Mouse (Mus musculus): ENCODE data around the gene Dmrtc2. TPM values are rescaled to one million over a fixed set of nuclear protein-coding genes. Genes with fewer than 3 reads are reported as not detected.
"Not testable (repeated sequence)": the region's sequence is repeated elsewhere in the genome, so short reads cannot be mapped to it uniquely, and the experiment has no call there.

Dmrtc2 gene
- not detected in 2 replicates for polyA plus RNA-seq (2015; fragmentation: Nextera tagmentation; extraction: Ambion mirVana)

DNA sequence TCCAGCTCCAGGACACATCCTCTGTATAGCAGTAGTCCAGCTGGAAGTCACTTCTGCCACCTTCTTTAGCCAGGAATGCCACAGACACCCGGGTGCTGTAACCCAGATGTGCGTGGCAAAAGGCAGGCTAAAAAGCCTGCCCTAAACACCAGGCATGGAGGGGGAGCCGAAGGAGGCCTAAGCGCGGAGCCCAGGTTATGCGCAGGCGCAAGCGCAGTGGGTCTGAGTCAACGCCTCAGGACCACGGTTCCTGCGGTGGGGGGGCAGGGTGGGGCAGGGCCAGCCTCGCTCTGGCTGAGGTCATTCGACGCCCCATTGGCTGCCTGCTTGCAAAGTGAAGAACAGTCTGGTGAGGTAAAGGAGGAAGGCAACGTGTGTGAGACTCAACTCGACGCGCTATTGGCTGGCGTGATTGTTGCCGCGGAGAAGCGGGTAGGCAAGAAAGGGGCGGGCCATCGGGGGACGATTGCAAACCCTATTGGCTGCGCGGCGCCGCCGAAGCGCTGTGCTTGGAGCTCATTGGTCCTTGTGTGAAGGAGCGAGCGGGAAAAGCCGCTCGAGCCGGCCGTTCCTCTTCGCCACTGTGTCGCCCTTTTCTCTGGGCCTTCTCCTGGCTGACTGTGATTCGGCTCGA, at the start of gene Dmrtc2, which contains the start of gene Lypd4:
Gene Dmrtc2 (plus strand): TSS at position 526 of the 634 bp plus-strand sequence.
Gene Lypd4 (minus strand): TSS at position 410 of the 634 bp plus-strand sequence.
- no peak for ATAC-seq (ENCODE audit: borderline replicate concordance, extremely low read depth, low FRiP score, low TSS enrichment)
- no peak within 1 kb of the TSS for H3K4me3 ChIP-seq
- 49% methylated on average over 41 of the region's 41 CpGs for WGBS
- no peak within 1 kb of the TSS for H3K4me2 ChIP-seq
- no peak within 1 kb of the TSS for H3K27ac ChIP-seq
- no peak within 1 kb of the TSS for H3K9ac ChIP-seq
- H3K9me3 ChIP-seq: no peaks in the 10 kb centered on the region; the same call in 1 of the 2 replicates
- peaks cover 11% of the 10 kb centered on the region; the same call in 1 of the 2 replicates for H3K27me3 ChIP-seq
- H3K36me3 ChIP-seq: no peaks in the 10 kb centered on the region
- H3K4me1 ChIP-seq: no peaks in the 10 kb centered on the region

DNA sequence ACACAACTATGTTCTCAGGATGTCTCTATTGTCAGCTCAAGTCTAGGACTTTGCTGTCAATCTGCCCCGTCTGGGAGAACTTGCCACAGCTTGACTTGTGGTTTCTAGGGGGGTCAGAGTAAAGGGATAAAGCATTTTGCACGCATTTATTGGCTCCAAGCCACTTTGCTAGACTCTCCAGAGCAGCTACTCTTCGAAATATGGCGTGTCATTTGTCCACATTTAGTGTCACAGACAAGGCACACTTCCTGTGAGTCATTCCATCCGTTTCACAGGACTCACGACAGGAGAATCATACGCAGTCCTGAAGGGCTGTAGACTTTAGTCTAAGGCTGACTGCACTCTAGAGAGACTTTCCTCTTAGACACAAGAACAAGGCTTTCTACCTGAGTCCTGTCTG, 45.4 kb upstream of the Dmrtc2 start:
- Histone ChIP-seq H3K4me2 (no peak overlapping the region), H3K9me3 (no peaks in the 10 kb centered on the region)
- WGBS: 51% methylated on average over 7 of the region's 7 CpGs

DNA sequence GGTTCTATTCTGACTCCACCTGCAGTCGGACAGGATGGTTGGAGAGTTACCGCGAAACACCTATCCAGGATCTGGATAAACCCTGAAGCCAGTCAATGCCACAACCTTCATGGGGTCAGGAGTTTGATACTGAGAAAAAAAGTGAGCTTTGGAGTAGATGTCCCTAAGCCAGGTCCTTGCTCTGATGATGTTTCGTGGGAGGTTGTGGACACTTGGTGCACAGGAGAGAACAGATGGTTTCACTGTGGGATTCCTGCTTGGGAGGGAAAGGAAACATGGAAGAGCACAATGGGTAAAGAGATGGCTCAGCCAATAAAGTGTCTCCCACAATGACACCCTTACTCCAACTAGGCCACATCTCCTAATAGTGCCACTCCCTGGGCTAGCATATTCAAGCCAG, 42.7 kb upstream of the Dmrtc2 start:
- no peak overlapping the region for H3K4me3 ChIP-seq
- H3K27ac ChIP-seq: no peak overlapping the region
- no peaks in the 10 kb centered on the region for H3K4me1 ChIP-seq
- ATAC-seq (ENCODE audit: borderline replicate concordance, extremely low read depth, low FRiP score, low TSS enrichment): no peak
- no peaks in the 10 kb centered on the region for H3K36me3 ChIP-seq
- H3K9me3 ChIP-seq: no peaks in the 10 kb centered on the region
- no peak overlapping the region for H3K9ac ChIP-seq
- no peak overlapping the region for H3K4me2 ChIP-seq
- WGBS: 80% methylated on average over 4 of the region's 4 CpGs
- H3K27me3 ChIP-seq: no peaks in the 10 kb centered on the region

More for the DNA sequence above, 45.4 kb upstream of the Dmrtc2 start:
- Histone ChIP-seq H3K27ac (no peak overlapping the region), H3K4me1 (no peaks in the 10 kb centered on the region), H3K36me3 (no peaks in the 10 kb centered on the region), H3K9ac (no peak overlapping the region), H3K4me3 (no peak overlapping the region), H3K27me3 (no peaks in the 10 kb centered on the region)
- ATAC-seq (ENCODE audit: borderline replicate concordance, extremely low read depth, low FRiP score, low TSS enrichment): no peak

DNA sequence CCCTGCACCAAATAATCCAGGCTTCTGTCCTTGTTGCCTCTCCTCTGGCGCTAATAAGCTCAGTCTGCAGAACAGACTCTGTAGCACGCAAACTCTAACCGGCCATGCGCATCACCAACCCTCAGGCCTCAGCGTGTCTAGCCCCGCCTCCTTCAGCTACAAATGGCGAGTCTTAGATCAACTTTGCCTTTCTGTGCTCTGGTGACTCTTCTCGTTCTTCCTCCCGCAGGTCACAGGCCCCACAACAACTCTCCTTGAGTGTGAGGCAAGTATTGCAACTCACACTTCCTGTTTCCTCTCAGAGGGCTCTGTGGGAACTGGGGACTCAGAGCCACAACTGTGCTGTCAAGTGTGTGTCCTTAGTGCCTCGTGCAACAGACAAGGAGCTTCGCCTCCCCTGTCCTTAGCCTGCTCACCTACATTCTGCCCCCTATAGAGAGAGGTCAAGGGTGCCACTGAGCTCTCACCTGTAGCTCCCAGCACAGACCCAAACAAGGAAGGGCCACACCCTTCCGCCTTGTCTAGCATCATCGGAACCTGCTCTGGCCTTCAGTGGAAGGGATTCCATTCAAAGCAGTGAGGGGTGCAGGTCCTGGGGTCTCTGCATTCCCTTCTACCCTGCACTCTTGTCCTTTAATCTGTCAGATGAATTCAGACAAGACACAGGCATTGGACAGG, 31.0 kb upstream of the Dmrtc2 start:
- ATAC-seq (ENCODE audit: borderline replicate concordance, extremely low read depth, low FRiP score, low TSS enrichment); H3K4me3 ChIP-seq; H3K9me3 ChIP-seq; H3K9ac ChIP-seq; H3K4me1 ChIP-seq; H3K4me2 ChIP-seq; H3K27me3 ChIP-seq; H3K27ac ChIP-seq; H3K36me3 ChIP-seq: not testable (repeated sequence)
- WGBS: 49% methylated on average over 13 of the region's 13 CpGs

DNA sequence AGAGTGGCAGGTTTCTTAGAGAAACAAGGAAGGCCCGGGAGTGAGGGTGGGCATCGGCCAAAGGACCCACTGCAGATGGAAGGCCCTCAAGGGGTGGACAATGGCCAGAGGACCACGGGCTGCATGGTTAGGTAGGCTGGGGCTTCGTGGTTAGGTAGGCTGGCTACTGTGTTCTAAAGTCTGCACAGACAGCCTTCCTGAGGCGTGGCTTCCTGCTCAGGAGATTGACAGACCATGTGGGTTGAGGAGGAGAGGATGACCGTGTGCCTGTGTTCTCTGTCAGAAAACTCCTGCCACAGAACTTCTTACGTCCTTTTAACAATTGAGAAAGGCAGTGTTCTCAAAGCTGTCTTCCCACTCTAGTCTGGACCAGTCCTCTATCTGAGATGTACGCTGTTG, 30.4 kb upstream of the Dmrtc2 start:
- Histone ChIP-seq H3K4me3 (no peak overlapping the region), H3K4me2 (no peak overlapping the region), H3K36me3 (no peaks in the 10 kb centered on the region), H3K27me3 (no peaks in the 10 kb centered on the region), H3K4me1 (no peaks in the 10 kb centered on the region), H3K9me3 (no peaks in the 10 kb centered on the region), H3K27ac (no peak overlapping the region), H3K9ac (no peak overlapping the region)
- no peak for ATAC-seq (ENCODE audit: borderline replicate concordance, extremely low read depth, low FRiP score, low TSS enrichment)
- 74% methylated on average over 8 of the region's 8 CpGs for WGBS

DNA sequence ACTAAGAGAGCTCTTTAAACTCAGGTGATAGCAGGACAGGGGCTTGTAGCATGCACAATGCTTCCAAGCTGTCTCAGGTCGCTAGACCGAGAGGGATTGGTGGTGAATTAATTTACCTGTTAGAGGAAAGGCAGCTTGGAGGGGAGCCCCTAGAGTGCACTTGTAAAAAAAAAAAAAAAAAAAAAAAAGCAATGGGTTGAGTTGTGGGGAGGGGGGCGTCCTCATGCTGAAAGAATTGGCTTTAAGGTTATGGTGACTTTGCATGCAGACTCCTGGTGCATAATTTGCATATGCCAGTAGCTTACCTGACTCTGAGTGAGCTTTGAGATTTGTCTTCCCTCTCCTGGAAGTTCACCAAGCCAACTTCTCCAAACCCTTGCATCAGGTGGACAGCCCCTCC, 29.5 kb upstream of the Dmrtc2 start:
- H3K36me3 ChIP-seq: no peaks in the 10 kb centered on the region
- H3K4me3 ChIP-seq: no peak overlapping the region
- no peaks in the 10 kb centered on the region for H3K4me1 ChIP-seq
- no peak overlapping the region for H3K27ac ChIP-seq
- 57% methylated on average over 3 of the region's 3 CpGs for WGBS
- ATAC-seq (ENCODE audit: borderline replicate concordance, extremely low read depth, low FRiP score, low TSS enrichment): no peak
- no peaks in the 10 kb centered on the region for H3K9me3 ChIP-seq
- no peak overlapping the region for H3K4me2 ChIP-seq
- no peak overlapping the region for H3K9ac ChIP-seq
- no peaks in the 10 kb centered on the region for H3K27me3 ChIP-seq

DNA sequence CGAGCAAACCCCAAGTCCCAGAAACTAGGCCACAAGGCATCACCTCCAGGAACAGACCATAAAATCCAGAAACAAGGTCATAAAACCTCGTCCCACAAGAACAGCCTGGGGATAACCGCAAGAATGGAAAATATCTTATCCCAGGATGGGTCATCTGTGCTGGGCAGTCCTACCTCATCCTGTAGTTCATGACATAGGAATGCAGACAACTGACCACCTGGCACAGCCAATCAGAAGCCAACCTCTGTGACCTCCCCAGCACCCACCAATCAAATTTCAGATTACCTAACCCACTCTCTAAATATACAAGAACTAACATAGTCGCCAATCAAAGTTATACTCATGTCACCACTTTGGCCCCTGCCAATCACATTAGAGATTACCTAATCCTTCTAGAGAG, 28.8 kb upstream of the Dmrtc2 start:
- Histone ChIP-seq H3K4me2 (no peak overlapping the region), H3K27me3 (no peaks in the 10 kb centered on the region), H3K9me3 (no peaks in the 10 kb centered on the region), H3K36me3 (no peaks in the 10 kb centered on the region), H3K4me1 (no peaks in the 10 kb centered on the region), H3K27ac (no peak overlapping the region), H3K4me3 (no peak overlapping the region), H3K9ac (no peak overlapping the region)
- ATAC-seq (ENCODE audit: borderline replicate concordance, extremely low read depth, low FRiP score, low TSS enrichment): no peak
- WGBS: 70% methylated on average over 4 of the region's 4 CpGs

DNA sequence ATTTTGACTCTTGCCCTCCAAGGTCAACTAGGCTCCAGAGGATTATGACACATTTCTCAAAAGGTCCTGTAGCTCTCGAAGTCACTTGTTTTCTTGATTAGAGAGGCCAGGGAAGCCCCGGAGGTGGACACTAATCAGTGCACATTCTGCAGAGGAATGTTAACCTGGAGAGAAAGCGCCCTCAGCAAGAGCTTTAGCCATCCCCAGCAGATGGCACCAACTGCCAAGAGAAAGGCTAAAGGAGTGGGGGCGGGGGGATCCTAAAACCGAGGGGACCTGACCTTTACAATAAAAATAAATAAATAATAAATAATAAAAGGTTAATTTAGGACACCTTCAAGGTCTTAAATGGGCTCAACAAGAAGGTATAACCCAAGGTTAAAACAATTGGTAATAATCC, 25.7 kb upstream of the Dmrtc2 start:
- WGBS: 30% methylated on average over 5 of the region's 5 CpGs
- Histone ChIP-seq H3K4me1 (no peaks in the 10 kb centered on the region), H3K36me3 (no peaks in the 10 kb centered on the region), H3K27ac (no peak overlapping the region), H3K9me3 (no peaks in the 10 kb centered on the region), H3K4me3 (no peak overlapping the region), H3K27me3 (no peaks in the 10 kb centered on the region), H3K4me2 (no peak overlapping the region), H3K9ac (no peak overlapping the region)
- no peak for ATAC-seq (ENCODE audit: borderline replicate concordance, extremely low read depth, low FRiP score, low TSS enrichment)

DNA sequence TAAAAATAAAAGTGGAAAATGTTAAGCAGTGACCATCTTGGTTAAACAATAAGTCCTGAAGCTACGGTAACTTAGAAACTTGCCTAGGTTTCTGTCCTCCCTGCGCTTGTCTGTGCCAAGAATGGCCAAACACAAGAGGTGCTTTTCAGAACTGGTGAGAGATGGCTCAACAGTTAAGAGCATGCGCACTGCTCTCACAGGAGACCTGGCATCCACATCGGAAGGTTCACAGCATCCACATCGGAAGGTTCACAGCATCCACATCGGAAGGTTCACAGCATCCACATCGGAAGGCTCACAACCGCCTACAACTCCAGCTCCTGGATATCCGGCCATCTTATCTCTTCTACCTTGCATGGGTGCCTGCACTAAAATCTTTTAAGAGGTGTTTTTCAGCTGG, 24.7 kb upstream of the Dmrtc2 start:
- no peak for ATAC-seq (ENCODE audit: borderline replicate concordance, extremely low read depth, low FRiP score, low TSS enrichment)
- no peaks in the 10 kb centered on the region for H3K4me1 ChIP-seq
- H3K4me3 ChIP-seq: no peak overlapping the region
- no peaks in the 10 kb centered on the region for H3K36me3 ChIP-seq
- no peaks in the 10 kb centered on the region for H3K27me3 ChIP-seq
- no peak overlapping the region for H3K9ac ChIP-seq
- WGBS: 83% methylated on average over 9 of the region's 9 CpGs
- no peak overlapping the region for H3K27ac ChIP-seq
- no peaks in the 10 kb centered on the region for H3K9me3 ChIP-seq
- no peak overlapping the region for H3K4me2 ChIP-seq

DNA sequence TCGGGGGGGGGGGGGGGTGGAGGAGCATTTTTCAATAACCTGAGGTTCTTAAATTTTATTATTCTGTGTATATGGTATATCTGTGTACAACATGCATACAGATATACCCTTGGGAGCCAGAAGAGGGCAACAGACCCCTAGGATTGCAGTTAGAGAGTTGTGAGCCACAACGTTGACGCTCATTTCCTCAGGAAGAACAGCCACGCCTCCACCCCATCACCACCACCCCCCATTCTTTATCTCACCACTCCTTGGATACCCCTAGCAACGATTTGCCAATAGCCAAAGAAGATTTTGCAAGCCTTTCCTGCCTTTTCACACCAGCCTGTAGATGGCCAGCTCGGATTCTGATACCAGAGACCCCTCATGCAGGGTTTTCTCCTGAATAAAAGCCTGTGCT, 24.1 kb upstream of the Dmrtc2 start:
- no peaks in the 10 kb centered on the region for H3K9me3 ChIP-seq
- 7% methylated on average over 6 of the region's 6 CpGs for WGBS
- H3K4me2 ChIP-seq: no peak overlapping the region
- ATAC-seq (ENCODE audit: borderline replicate concordance, extremely low read depth, low FRiP score, low TSS enrichment): no peak
- H3K4me1 ChIP-seq: no peaks in the 10 kb centered on the region
- no peak overlapping the region for H3K4me3 ChIP-seq
- H3K36me3 ChIP-seq: no peaks in the 10 kb centered on the region
- H3K9ac ChIP-seq: no peak overlapping the region
- H3K27ac ChIP-seq: no peak overlapping the region
- no peaks in the 10 kb centered on the region for H3K27me3 ChIP-seq

DNA sequence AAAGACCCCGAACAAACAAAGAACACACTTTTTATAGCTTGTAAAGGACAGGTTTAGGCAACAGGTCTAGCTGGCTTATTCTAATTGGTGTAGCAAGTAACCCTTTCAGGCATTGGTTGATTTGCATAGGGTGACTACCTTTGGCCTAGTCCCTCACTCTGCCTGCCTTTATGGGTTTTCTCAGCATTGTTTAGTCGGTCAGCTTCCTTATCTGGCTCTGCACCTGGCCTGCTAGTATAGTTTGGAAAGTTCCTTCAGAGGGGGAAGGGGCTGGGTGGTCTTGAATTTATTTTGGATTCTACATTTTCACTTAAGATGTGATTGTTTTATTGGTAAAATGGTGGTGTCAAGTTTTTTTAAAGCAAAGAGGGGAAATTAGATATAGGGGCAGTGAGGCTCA, 23.3 kb upstream of the Dmrtc2 start:
- not testable (repeated sequence) for H3K9ac ChIP-seq; H3K4me3 ChIP-seq; H3K4me1 ChIP-seq; ATAC-seq (ENCODE audit: borderline replicate concordance, extremely low read depth, low FRiP score, low TSS enrichment); H3K27me3 ChIP-seq; H3K27ac ChIP-seq; H3K36me3 ChIP-seq; H3K4me2 ChIP-seq; H3K9me3 ChIP-seq
- WGBS: 30% methylated on average over 2 of the region's 2 CpGs

DNA sequence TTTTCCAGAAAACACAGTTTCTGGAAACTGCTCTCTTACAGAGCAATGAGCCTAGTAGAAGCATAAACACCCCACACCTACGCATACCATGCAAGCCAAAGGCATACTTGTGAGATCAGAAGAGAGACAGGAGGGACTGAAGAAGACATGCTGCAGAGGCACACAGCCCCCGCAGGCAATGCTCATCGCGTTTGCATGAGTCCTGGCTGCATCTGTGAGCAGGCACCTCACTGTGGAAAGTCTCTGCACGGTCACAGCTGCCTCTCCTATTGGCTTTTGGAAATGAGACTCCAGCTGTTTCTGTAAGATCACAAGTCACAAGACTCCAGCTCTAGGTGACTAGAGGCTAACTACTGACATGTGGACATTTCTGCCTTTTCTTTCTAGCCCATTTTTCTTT, 19.7 kb upstream of the Dmrtc2 start:
- ATAC-seq (ENCODE audit: borderline replicate concordance, extremely low read depth, low FRiP score, low TSS enrichment): no peak
- Histone ChIP-seq H3K27ac (no peak overlapping the region), H3K4me3 (no peak overlapping the region), H3K4me2 (no peak overlapping the region), H3K4me1 (no peaks in the 10 kb centered on the region), H3K36me3 (no peaks in the 10 kb centered on the region), H3K27me3 (no peaks in the 10 kb centered on the region), H3K9ac (no peak overlapping the region), H3K9me3 (no peaks in the 10 kb centered on the region)
- WGBS: 13% methylated on average over 5 of the region's 5 CpGs
